Mouse (Mus musculus): Measurements from ENCODE around the gene Nmnat2. TPM values are rescaled to one million over a fixed set of nuclear protein-coding genes. Genes with fewer than 3 reads are reported as not detected.
"Not testable (repeated sequence)": the region's sequence is repeated elsewhere in the genome, so short reads cannot be mapped to it uniquely, and the experiment has no call there.

Nmnat2 gene
- total RNA-seq, 2 experiments from 2014 or later = 0.28 TPM

DNA sequence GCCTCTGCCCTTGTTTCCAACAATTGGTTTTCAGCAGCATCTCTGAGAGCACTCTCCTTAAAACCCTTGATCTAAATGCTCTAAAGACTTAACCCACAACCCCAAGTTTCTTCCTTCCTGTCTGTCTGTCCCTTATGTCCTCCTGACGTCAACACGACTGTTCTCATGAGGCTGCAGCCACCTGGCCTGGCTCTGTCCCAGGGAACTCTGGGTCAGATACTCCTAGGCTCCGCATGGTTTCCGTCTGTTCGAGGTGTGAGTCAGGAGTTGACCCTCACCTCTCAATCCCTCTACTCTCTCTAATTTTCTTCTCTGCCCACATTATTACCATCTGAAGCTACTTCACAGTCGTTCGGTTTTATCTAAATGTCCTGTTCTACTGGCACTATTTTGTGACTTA is 103.5 kb downstream of the Nmnat2 start:
- intact Hi-C loops (cut with DNase I) = no loop called here
- Histone ChIP-seq H3K4me3 (no peak overlapping the region), H3K27ac (no peak overlapping the region)
- no peak for DNase-seq
- TF ChIP-seq CTCF (IDR thresholded peaks at IDR 0.05) = no peak

- no peak for DNase-seq
- no peak for TF ChIP-seq CTCF (IDR thresholded peaks at IDR 0.05)
- H3K27ac ChIP-seq = no peak overlapping the region
- no peak overlapping the region for H3K4me3 ChIP-seq
- intact Hi-C loops (cut with DNase I) = no loop called here
Observed at GRCm38 (mm10) chr1:153059626-153060025, 104.8 kb downstream of the Nmnat2 start.

DNA sequence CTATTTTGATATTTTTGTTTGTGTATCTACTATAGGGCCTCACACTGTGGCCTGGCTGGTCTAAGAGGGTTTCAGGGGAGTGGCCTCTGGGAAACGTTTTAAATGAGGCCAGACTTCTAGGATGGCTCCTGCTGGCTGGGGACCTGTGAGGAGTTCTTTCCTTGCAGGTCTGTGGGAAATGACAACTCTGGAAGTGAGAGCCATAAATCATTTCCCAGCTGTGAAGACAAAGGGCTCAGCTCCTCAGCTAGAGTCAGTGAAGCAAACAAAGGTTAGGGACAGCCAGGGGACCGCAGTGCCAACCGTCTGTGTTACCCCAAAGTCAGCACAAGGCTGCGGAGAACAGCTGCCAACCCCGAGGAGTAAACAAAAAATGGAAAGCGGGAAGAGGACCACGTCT is 107.8 kb downstream of the Nmnat2 start:
- Histone ChIP-seq H3K27ac (peak overlapping the region; percentile 20; the same call in 1 of the 2 replicates), H3K4me3 (no peak overlapping the region)
- no peak for TF ChIP-seq CTCF (IDR thresholded peaks at IDR 0.05)
- intact Hi-C loops (cut with DNase I) = no loop called here
- DNase-seq = no peak

- intact Hi-C loops (cut with DNase I) = no loop called here
- Histone ChIP-seq H3K27ac (peak overlapping the region; percentile 87), H3K4me3 (no peak overlapping the region)
- peak; percentile 51 for DNase-seq
- no peak for TF ChIP-seq CTCF (IDR thresholded peaks at IDR 0.05)
Observed at GRCm38 (mm10) chr1:153064784-153065390, 110.1 kb downstream of the Nmnat2 start.

DNA sequence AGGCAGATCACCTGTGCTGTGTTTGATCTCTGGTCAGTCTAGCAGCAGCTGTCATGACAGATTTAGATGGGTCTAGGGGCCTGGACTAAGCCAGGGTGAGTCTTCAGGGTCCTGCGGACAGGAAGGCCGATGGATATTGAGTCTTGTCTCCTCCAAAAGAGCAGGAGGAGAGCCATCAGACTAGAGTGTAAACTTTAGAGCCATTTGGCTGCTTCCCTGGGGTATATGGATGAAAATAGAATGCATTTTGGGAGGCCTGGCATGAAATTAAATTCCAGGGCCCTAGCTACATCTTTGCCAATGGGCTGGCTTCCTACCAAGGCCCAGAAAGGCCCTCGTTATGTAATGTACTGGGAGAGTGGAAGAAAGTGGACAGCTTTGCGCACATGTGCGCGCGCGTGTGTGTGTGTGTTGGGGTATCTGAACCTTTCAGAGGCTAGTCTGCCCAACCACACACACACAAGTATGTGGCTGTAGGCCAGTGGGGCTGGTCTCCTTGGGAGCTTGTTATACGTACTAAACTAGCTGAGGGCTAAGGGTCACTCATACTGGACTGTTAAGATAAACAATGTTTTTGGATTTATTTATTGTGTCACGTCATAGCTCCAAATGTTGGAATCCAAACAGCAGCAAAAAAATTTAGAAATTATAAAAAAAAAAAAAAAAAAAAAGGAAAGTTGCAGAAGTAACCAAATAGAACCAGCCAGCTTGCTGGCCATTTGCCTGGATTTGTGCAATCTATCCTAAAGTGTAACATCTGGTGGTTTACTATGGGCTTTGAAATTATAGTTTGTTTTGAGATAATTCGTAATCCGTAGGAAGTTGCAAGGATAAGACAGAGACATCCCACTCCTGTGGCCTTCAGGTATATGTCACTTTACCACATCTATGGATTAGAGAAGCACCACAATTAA is 110.9 kb downstream of the Nmnat2 start:
- H3K27ac ChIP-seq = peak overlapping the region; percentile 87
- TF ChIP-seq CTCF (IDR thresholded peaks at IDR 0.05) = no peak
- H3K4me3 ChIP-seq = no peak overlapping the region
- intact Hi-C loops (cut with DNase I) = no loop called here
- peak; percentile 79 for DNase-seq

DNA sequence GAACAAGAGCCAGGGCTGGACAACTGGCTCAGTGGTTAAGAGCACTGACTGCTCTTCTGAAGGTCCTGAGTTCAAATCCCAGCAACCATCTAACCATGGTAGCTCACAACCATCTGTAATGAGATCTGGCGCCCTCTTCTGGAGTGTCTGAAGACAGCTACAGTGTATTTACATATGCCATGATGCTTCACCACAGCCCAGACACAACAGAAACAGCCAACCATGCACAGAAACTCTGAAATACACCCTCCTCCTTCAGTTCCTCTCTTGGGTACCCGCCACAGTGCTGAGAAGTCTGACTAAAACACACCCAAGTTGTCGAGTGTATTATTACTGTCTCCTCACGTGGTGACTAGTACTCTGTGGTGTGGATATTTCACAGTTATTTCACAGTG is 111.6 kb downstream of the Nmnat2 start:
- intact Hi-C loops (cut with DNase I) = no loop called here
- TF ChIP-seq CTCF (IDR thresholded peaks at IDR 0.05) = peak; percentile 50
- peak overlapping the region; percentile 87 for H3K27ac ChIP-seq

DNA sequence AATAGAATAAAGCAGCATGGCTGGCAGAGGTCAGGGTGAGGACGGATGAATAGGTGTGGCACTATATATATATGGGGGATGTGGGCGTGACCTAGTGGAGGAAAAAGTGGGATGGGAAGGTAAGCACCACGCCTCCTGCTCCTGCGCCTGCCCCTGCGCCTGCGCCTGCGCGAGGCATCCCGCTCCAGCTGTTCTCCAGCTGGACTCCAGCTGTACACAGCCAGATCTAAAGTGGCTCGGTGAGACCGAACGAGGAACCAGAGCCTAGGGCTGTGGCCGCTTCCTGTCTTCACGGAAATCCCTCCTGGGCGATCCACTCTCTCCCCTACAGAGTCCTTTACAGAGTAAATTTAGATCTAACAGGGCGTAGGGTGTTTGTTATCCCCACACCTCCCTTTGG is 116.8 kb downstream of the Nmnat2 start:
- no peak for TF ChIP-seq CTCF (IDR thresholded peaks at IDR 0.05)
- no peak for DNase-seq
- H3K27ac ChIP-seq = no peak overlapping the region
- H3K4me3 ChIP-seq = no peak overlapping the region
- intact Hi-C loops (cut with DNase I) = no loop called here

More for the DNA sequence above, 111.6 kb downstream of the Nmnat2 start:
- no peak overlapping the region for H3K4me3 ChIP-seq
- DNase-seq = no peak

- DNase-seq = no peak
- intact Hi-C loops (cut with DNase I) = no loop called here
- Histone ChIP-seq H3K4me3 (no peak overlapping the region), H3K27ac (no peak overlapping the region)
- TF ChIP-seq CTCF (IDR thresholded peaks at IDR 0.05) = no peak
Observed at GRCm38 (mm10) chr1:153071995-153072394, 117.2 kb downstream of the Nmnat2 start.

DNA sequence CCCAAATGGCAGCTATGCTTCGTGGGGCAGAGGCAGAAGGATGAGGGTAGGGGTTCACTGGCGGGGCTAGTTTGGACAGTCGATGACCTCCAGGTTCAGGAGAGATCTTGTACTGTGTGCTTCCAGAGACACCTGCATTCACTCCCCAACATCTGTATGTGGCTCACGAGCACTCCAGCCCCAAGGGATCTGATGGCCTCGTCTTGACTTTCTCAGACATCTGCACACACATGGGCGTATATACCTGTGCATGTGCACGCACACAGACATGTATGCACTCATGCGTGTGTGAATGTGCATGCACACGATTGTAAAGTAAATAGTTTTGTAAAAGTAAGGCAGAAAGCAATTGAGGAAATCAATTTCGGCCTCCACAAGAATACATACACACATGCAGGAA is 117.9 kb downstream of the Nmnat2 start:
- intact Hi-C loops (cut with DNase I) = no loop called here
- DNase-seq = no peak
- H3K4me3 ChIP-seq = no peak overlapping the region
- TF ChIP-seq CTCF (IDR thresholded peaks at IDR 0.05) = no peak
- H3K27ac ChIP-seq = no peak overlapping the region

- DNase-seq = no peak
- no peak for TF ChIP-seq CTCF (IDR thresholded peaks at IDR 0.05)
- H3K27ac ChIP-seq = no peak overlapping the region
- intact Hi-C loops (cut with DNase I) = no loop called here
- H3K4me3 ChIP-seq = no peak overlapping the region
Observed at GRCm38 (mm10) chr1:153073441-153073840, 118.6 kb downstream of the Nmnat2 start.

DNA sequence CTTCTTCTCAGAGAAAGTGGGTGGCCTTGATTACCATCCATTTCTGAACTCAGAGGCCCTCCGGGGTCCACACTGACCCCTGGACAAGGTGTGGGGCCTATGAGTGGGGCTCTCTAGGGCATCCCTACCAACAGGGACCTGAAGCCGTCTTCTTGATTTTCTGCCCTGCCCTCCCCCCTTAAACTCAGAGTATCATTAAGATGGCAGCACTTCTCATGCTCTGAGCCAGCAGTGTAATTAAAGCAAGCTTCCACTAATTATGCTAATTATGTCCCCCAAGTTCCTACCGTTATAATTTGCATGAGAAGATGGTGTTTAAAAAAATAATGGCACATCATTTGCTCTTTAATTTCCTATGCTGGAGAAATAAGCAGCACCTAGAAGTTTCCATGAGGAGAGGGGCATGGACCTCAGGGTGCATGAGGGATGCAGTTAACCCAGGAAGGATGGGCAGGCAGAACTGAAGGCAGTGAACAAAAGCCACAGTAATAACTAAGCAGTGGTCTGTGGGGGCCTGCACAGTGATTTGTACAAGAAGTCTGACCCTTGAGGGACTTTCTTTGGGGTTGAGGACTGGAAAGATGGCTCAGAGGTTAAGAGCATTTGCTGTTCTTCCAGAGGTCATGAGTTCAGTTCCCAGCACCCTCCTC is 120.4 kb downstream of the Nmnat2 start:
- Histone ChIP-seq H3K4me3 (no peak overlapping the region), H3K27ac (no peak overlapping the region)
- intact Hi-C loops (cut with DNase I) = no loop called here
- no peak for DNase-seq
- TF ChIP-seq CTCF (IDR thresholded peaks at IDR 0.05) = no peak

GRCm38 (mm10) chr1:153075955-153076354 is 121.2 kb downstream of the Nmnat2 start:
- no peak for TF ChIP-seq CTCF (IDR thresholded peaks at IDR 0.05)
- Histone ChIP-seq H3K4me3 (no peak overlapping the region), H3K27ac (no peak overlapping the region)
- DNase-seq = no peak
- intact Hi-C loops (cut with DNase I) = no loop called here

DNA sequence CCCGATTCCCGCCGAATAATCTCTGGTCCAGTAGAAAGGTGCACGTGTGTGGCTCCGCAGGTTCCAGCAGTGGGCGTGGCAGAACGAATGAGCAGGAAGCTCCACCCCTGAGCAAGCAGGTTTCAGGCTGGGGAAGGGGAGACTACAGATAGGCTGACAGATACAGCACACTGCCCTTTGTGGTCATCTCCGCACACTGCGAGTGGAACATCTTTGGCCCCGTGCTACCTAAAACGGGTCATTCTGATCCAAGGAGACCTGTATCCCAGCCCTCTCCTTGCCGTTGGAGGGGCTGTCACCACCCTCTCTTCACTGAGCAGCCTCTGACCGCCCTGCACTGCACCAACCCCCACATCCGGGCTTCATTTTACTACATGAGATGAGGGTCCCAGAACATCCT is 128.4 kb downstream of the Nmnat2 start:
- intact Hi-C loops (cut with DNase I); H3K27ac ChIP-seq; DNase-seq; H3K4me3 ChIP-seq: not testable (repeated sequence)
